Mouse (Mus musculus): ENCODE measurements around the gene Recql. TPM values are rescaled to one million over a fixed set of nuclear protein-coding genes. Genes with fewer than 3 reads are reported as not detected.

Gene Recql
- polyA plus RNA-seq, 1 experiment from 2014 or later: 25.0 TPM

DNA sequence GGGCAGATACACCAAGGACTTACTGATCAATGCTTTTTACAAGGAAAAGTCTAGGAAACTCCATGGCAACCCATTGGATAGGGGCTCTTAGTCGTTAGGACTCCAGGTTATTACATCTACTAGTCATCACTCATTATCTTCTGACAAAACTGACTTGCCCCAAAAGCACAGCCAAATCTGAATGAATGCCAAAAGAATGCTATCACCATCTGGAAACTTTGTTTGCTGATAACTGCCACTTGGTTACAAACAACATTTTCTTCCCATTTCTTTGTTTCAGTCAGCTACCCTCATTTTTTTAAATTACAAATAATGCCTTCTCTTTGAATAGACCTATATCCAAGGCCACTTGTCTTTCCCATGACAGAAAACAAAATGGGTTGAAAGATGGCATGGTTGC is 57.7 kb downstream of the Recql start:
- no peak for ATAC-seq (replicated peaks; ENCODE audit: low FRiP score, low TSS enrichment, low read depth)
- H3K27ac ChIP-seq (ENCODE audit: low read depth): no peak overlapping the region
- no peaks in the 10 kb centered on the region for H3K9me3 ChIP-seq (ENCODE audit: control insufficient read depth, low read length)
- no peaks in the 10 kb centered on the region for H3K27me3 ChIP-seq (replicated peaks; ENCODE audit: control insufficient read depth, insufficient read depth, low read length)
- no peak overlapping the region for H3K9ac ChIP-seq (ENCODE audit: low read length)
- no peaks in the 10 kb centered on the region for H3K36me3 ChIP-seq (ENCODE audit: control insufficient read depth, insufficient read depth, low read length)
- no peak overlapping the region for H3K4me3 ChIP-seq (ENCODE audit: low read depth, low read length)
- no peak for DNase-seq (ENCODE audit: low spot score)
- H3K4me1 ChIP-seq (replicated peaks; ENCODE audit: control insufficient read depth, insufficient read depth, low read length): no peaks in the 10 kb centered on the region
- 53% methylated on average over 1 of the region's 1 CpGs for WGBS
- no peak overlapping the region for H3K4me2 ChIP-seq (ENCODE audit: low read length)

DNA sequence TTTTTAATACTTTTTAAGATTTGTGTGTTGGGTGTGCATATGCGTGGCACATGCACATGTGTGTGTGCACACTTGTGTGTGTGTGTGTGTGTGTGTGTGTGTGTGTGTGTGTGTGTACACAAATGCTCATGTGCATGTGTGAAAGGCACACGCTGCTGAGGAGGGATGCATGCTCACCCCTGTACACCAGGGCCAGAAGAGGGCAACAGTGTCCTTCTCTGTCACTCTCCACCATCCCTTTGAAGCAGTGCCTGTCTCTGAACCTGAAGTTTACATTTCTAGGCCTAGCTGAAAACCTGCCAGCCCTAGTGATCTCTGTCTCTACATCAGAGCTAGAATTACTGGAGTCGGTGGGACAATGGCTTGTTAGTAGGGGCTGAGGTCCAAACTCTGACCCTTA is 60.3 kb downstream of the Recql start:
- no peaks in the 10 kb centered on the region for H3K36me3 ChIP-seq (ENCODE audit: control insufficient read depth, insufficient read depth, low read length)
- ATAC-seq (replicated peaks; ENCODE audit: low FRiP score, low TSS enrichment, low read depth): no peak
- H3K4me3 ChIP-seq (ENCODE audit: low read depth, low read length): no peak overlapping the region
- no peaks in the 10 kb centered on the region for H3K9me3 ChIP-seq (ENCODE audit: control insufficient read depth, low read length)
- H3K27ac ChIP-seq (ENCODE audit: low read depth): no peak overlapping the region
- H3K4me1 ChIP-seq (replicated peaks; ENCODE audit: control insufficient read depth, insufficient read depth, low read length): 0 out of 2 replicates have a peak, but pooled peaks cover 5% of the 10 kb centered on the region
- H3K27me3 ChIP-seq (replicated peaks; ENCODE audit: control insufficient read depth, insufficient read depth, low read length): no peaks in the 10 kb centered on the region
- H3K9ac ChIP-seq (ENCODE audit: low read length): no peak overlapping the region
- 74% methylated on average over 3 of the region's 3 CpGs for WGBS
- no peak for DNase-seq (ENCODE audit: low spot score)
- H3K4me2 ChIP-seq (ENCODE audit: low read length): no peak overlapping the region

DNA sequence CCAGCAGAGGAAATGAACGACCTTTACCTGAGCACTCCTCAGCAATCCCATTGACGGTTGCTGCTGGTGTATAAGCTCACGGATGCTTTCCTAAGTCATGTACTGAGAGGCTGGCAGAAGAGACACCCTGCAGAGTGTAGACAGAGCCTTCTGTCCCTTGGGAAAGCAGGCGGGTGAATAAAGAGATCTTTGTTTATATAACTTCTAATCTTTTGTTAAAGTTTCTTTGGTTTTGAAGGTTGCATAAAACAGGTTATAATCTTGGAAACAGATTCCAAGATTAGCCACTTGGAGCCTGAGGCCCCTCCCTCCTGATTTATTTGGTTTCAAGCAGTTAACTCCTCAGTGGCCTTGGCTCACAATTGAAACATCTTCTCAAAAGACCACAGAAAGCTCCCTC is 64.0 kb downstream of the Recql start, which contains the start of gene Slco1a5:
Gene Slco1a5 (minus strand): TSS at position 101 of the 400 bp plus-strand sequence.
- Histone ChIP-seq H3K27me3 (replicated peaks; ENCODE audit: control insufficient read depth, insufficient read depth, low read length) (no peaks in the 10 kb centered on the region), H3K27ac (ENCODE audit: low read depth) (no peak within 1 kb of the TSS), H3K4me3 (ENCODE audit: low read depth, low read length) (no peak within 1 kb of the TSS), H3K4me1 (replicated peaks; ENCODE audit: control insufficient read depth, insufficient read depth, low read length) (0 out of 2 replicates have a peak, but pooled peaks cover 5% of the 10 kb centered on the region), H3K36me3 (ENCODE audit: control insufficient read depth, insufficient read depth, low read length) (no peaks in the 10 kb centered on the region), H3K9me3 (ENCODE audit: control insufficient read depth, low read length) (no peaks in the 10 kb centered on the region), H3K9ac (ENCODE audit: low read length) (no peak within 1 kb of the TSS), H3K4me2 (ENCODE audit: low read length) (no peak within 1 kb of the TSS)
- ATAC-seq (replicated peaks; ENCODE audit: low FRiP score, low TSS enrichment, low read depth): no peak
- WGBS: 25% methylated on average over 4 of the region's 4 CpGs
- no peak for DNase-seq (ENCODE audit: low spot score)

GRCm38 (mm10) chr6:142317106-142317505 is 69.8 kb downstream of the Recql start:
- DNase-seq (ENCODE audit: low spot score): no peak
- Histone ChIP-seq H3K9ac (ENCODE audit: low read length) (no peak overlapping the region), H3K9me3 (ENCODE audit: control insufficient read depth, low read length) (no peaks in the 10 kb centered on the region), H3K4me2 (ENCODE audit: low read length) (no peak overlapping the region), H3K4me3 (ENCODE audit: low read depth, low read length) (no peak overlapping the region), H3K27ac (ENCODE audit: low read depth) (no peak overlapping the region), H3K36me3 (ENCODE audit: control insufficient read depth, insufficient read depth, low read length) (no peaks in the 10 kb centered on the region), H3K27me3 (replicated peaks; ENCODE audit: control insufficient read depth, insufficient read depth, low read length) (no peaks in the 10 kb centered on the region), H3K4me1 (replicated peaks; ENCODE audit: control insufficient read depth, insufficient read depth, low read length) (no peaks in the 10 kb centered on the region)
- ATAC-seq (replicated peaks; ENCODE audit: low FRiP score, low TSS enrichment, low read depth): no peak

GRCm38 (mm10) chr6:142314285-142314684 is 72.6 kb downstream of the Recql start:
- Histone ChIP-seq H3K27me3 (replicated peaks; ENCODE audit: control insufficient read depth, insufficient read depth, low read length) (no peaks in the 10 kb centered on the region), H3K9me3 (ENCODE audit: control insufficient read depth, low read length) (peaks cover 5% of the 10 kb centered on the region; the same call in 1 of the 2 replicates), H3K4me1 (replicated peaks; ENCODE audit: control insufficient read depth, insufficient read depth, low read length) (no peaks in the 10 kb centered on the region), H3K9ac (ENCODE audit: low read length) (no peak overlapping the region), H3K4me2 (ENCODE audit: low read length) (no peak overlapping the region), H3K4me3 (ENCODE audit: low read depth, low read length) (no peak overlapping the region), H3K27ac (ENCODE audit: low read depth) (no peak overlapping the region), H3K36me3 (ENCODE audit: control insufficient read depth, insufficient read depth, low read length) (no peaks in the 10 kb centered on the region)
- no peak for DNase-seq (ENCODE audit: low spot score)
- 83% methylated on average over 5 of the region's 5 CpGs for WGBS
- ATAC-seq (replicated peaks; ENCODE audit: low FRiP score, low TSS enrichment, low read depth): no peak

DNA sequence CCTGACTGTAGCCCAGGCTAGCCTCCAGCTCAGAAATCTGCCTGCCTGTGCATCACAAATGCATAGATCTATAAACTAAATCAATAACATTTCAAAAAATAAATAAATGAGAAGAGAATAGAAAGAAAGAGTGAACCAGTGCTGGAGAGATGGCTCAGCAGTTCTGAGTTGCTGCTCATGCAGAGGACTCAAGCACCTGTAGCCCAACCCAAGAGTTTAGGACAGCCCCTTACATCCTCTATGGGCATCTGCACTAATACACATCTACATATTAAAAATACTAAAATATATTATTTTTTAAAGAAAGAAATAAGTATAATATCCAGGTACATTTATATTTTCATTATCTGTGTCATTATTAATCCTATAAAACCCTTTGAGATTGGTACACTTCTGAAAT is 81.8 kb downstream of the Recql start:
- H3K9ac ChIP-seq (ENCODE audit: low read length): no peak overlapping the region
- no peaks in the 10 kb centered on the region for H3K4me1 ChIP-seq (replicated peaks; ENCODE audit: control insufficient read depth, insufficient read depth, low read length)
- H3K4me2 ChIP-seq (ENCODE audit: low read length): no peak overlapping the region
- H3K27me3 ChIP-seq (replicated peaks; ENCODE audit: control insufficient read depth, insufficient read depth, low read length): no peaks in the 10 kb centered on the region
- ATAC-seq (replicated peaks; ENCODE audit: low FRiP score, low TSS enrichment, low read depth) (no peak), DNase-seq (ENCODE audit: low spot score) (no peak)
- peaks cover 5% of the 10 kb centered on the region; the same call in 1 of the 2 replicates for H3K9me3 ChIP-seq (ENCODE audit: control insufficient read depth, low read length)
- H3K4me3 ChIP-seq (ENCODE audit: low read depth, low read length): no peak overlapping the region
- H3K27ac ChIP-seq (ENCODE audit: low read depth): no peak overlapping the region
- no peaks in the 10 kb centered on the region for H3K36me3 ChIP-seq (ENCODE audit: control insufficient read depth, insufficient read depth, low read length)

Other genes with a start within 250 kb of the Recql start
- gene Slco1a6, start 178.6 kb downstream of the Recql start, polyA plus RNA-seq (2014; fragmentation: Nextera tagmentation; extraction: Ambion mirVana): 0.26 TPM in 1 of 2 replicates, not detected in the other
- gene Iapp, start 88.7 kb downstream of the Recql start, polyA plus RNA-seq (2014; fragmentation: Nextera tagmentation; extraction: Ambion mirVana): 0.81 and 34.1 TPM in 2 replicates
- gene Slco1a5, start 64.1 kb downstream of the Recql start, polyA plus RNA-seq (2014; fragmentation: Nextera tagmentation; extraction: Ambion mirVana): 0.22 TPM in 1 of 2 replicates, not detected in the other
- 14.2 and 15.5 TPM in 2 replicates for gene Pyroxd1, start 41.4 kb downstream of the Recql start, polyA plus RNA-seq (2014; fragmentation: Nextera tagmentation; extraction: Ambion mirVana)
- gene Golt1b, start 134 bp upstream of the Recql start, polyA plus RNA-seq (2014; fragmentation: Nextera tagmentation; extraction: Ambion mirVana): 93.3 and 97.0 TPM in 2 replicates
- 0.50 and 1.1 TPM in 2 replicates for gene Spx, start 26.4 kb upstream of the Recql start, polyA plus RNA-seq (2014; fragmentation: Nextera tagmentation; extraction: Ambion mirVana)
- not detected in 2 replicates for gene Gys2, start 86.0 kb upstream of the Recql start, polyA plus RNA-seq (2014; fragmentation: Nextera tagmentation; extraction: Ambion mirVana)
- 149 and 183 TPM in 2 replicates for gene Ldhb, start 120.9 kb upstream of the Recql start, polyA plus RNA-seq (2014; fragmentation: Nextera tagmentation; extraction: Ambion mirVana)
- 52.2 and 55.3 TPM in 2 replicates for gene Kcnj8, start 184.5 kb upstream of the Recql start, polyA plus RNA-seq (2014; fragmentation: Nextera tagmentation; extraction: Ambion mirVana)

All from intestine, embryonic 14.5 days (tissue).